Mouse (Mus musculus): ENCODE measurements around the gene Tecpr1.
A peak's percentile ranks its signal among the peaks of the same experiment; 100 is the strongest.

GRCm38 (mm10) chr5:144202430-144202829, 21.0 kb downstream of the Tecpr1 start:
- no peak for TF ChIP-seq POLR2A (IDR thresholded peaks at IDR 0.05; ENCODE audit: extremely low read depth, insufficient read depth, low read length)
- TF ChIP-seq CTCF (IDR thresholded peaks at IDR 0.05; ENCODE audit: low read depth, low read length), result 0 out of 2 replicates have a peak, but pooled peaks have one; percentile 8

Data from liver, adult 2 months (tissue).